Mouse (Mus musculus) right cerebral cortex, postnatal 36 days (tissue): ENCODE measurements at regions not wholly inside any gene's neighbourhood (a gene's known extent, or its start where the extent isn't known, plus 50 kb on each side); places are given as distances from the start of the nearest gene placed in this dataset.

Source experiments
- DNase-seq, 2 experiments: peaks; one replicate each; pipeline ENCODE4 v3.0.0; 2022; ENCODE audit warnings: low spot score in 2 of 2, mixed read lengths in 1 of 2

DNA sequence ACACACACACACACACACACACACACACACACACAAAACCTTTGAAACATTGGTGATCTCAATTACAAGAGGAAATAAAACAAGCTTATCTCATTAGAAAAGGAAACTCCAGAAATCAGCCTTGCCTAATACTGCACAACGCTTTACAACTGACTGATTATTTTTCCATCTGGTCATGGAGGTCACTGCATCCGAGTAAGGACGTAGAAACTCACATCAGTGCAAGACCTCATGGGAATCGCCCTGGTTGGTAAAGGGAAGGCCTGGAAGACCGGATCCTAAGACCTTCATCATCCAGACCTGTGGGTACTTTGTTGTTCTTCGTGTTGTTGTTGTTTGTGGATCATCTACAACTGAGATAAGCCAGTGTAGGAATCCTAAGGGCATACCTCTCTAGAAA, 77.8 kb upstream of the Sestd1 start:
- DNase-seq: no peak

DNA sequence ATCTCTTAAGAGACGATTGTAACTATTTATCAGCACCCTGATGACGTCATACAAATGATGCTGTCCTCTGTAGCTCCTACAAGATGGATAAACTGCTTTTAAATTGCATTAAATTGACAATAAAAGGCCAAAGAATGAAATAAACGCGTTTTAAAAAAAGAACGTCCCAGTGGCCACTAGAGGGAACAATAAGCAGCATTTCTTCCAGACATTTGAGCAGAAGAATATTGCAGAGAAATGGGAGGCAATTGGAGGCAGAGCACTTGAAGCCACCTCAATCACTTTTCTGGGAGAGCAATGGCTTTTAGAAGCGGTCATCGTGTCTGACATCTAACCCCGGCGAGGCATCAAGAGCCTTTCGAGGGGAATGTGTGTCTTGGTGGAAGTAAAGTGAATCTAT, 76.4 kb upstream of the Sestd1 start:
- no peak for DNase-seq

DNA sequence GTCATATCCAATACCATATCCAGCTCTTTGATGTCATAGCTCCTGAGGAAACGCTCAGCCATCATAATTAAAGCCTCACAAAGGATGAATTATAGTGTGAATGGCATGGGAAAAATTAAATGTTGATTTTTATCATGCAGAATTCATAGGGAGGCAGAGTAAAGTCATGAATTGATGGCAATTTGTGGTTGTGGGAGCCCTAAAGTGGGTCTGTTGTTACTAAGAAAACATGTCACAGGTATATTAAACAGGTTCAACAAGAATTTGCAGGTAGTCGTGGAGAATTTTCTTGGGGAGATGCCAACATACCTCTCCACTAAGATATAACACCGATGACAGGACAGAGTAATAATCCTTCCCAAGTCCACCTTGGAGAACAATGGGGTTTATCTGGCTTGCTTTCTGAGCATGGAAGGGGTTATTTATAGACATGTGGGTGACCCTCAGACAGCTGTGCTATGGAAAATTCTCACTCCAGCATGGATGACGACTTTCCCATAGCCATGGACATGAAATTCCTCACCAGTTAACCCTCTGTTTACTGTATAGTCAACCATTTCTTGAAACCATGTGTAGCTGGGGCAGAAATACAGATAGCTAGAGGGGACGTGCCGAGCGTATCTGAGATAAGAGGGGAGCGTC, 71.7 kb upstream of the Sestd1 start:
- no peak for DNase-seq

DNA sequence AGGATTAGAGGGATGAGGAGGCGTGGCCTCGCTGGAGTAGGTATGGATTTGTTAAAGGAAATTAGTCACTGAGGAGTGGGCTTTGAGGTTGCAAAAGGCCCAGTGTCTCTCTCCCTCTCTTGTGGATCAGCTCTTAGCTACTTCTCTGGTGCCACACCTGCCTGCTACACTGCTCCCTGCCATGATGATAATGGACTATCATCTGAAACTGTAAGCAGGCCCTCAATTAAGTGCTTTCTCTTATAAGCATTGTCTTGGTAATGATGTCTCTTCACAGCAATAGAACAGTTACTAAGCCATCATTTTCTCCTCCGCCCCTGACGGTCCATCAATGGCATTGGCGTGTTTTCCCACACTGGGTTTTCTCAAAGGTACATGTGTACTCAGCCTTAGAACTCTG, 66.6 kb upstream of the Sestd1 start:
- DNase-seq: no peak

DNA sequence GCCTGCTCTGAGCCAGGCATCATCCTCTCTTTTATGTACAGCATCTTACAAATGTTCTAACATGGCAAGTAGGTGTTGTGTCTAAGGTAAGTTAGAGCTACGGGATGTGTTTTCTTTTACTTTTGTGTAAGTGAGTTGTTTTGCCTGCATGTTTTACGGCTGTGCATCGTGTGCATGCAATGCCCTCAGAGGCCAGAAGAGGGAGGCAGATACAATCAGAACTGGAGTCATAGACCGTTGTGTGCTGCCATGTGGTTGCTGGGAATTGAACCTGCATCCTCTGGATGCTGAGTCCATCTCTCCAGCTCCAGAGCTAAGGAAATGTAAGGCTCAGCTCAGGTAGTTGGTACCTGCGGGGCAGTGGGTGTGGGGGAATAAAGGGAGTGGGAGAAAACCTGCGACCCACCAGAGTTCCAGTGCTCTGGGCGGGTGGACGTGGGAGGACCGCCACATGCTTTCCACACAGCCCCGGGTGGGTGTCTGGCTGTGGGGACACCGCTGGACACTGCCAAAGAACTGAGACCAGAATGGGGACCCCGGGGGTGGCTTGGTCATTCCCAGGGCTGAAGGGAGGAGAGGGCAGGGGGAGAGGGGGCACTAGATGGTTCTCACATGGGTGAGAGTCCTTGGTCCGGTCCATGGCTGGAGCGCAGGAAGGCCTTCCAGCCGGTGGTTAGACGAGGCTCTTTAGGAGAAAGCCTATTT, 63.5 kb upstream of the Sestd1 start:
- no peak for DNase-seq

DNA sequence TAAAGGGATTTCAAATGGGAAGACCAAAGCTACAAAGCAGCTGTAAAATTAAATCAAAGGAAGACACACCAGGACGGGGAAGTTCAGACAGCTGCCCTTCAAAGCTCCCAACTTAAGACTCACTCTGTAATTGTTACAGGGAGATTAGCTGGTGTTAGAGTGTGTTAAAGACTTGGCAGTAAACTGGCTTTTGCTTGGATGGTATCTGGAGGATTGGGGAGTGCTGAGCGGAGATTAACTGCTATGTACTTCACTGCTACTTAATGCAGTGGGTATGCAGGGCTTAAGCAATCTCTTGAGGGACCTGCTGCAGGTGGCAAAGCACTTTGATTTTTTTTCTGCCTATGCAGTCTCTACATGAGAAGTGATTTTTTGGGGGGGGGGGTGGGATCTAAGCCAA, 62.0 kb upstream of the Sestd1 start:
- no peak for DNase-seq

DNA sequence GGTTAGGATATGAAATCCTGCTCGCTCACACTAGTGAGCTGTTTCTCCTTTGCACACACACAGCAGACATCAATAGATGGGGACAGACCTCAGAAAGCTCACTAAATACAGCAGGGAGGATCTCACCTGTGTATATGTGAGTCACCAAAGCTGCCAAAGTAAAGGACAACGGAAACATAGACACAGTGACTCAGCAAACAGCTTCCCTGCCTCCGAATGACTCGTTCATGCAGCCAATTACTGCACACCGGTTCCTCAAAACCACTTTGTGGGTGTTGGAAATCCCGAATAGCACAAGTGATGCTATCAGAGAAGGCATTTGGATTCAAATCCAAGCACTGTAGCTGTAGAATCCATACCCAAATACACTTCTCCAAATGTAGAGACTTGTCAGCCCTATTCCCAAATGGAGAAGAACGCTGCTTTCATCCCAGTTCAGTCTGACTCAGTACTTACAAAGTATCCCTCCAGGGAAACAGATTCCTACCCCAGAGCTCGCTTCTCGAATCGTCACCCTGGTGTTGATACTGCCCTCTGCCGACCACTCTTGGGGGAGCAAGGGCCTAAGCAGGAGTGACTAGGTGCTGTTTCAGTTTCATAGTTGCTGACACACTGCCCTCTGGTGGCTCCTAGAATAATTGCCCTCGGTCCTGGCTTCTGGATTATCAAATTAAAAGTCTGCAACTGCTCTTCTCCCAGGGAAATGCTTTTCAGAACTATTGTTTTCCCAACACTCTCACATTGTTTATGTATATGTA, 61.4 kb upstream of the Sestd1 start:
- DNase-seq: peak; percentile 92

DNA sequence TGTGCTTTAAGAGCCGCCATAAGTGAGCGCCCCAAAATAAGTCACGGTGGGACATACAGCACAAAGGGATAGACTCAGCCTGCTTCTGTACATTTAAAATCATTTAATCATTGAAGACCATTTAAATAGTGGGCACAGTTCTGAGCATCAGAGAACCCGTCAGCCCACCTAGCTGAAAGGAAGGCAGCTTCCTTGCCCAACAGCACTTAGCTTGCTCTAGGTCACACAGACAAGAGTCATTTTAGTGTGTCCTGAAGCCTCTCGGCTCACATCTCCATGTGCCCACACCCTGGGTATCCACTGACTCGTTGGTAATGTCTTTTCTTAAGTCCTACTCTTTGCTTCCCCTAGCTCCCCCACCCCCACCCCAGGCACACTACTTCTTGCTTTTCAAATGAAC, 59.7 kb upstream of the Sestd1 start:
- no peak for DNase-seq

DNA sequence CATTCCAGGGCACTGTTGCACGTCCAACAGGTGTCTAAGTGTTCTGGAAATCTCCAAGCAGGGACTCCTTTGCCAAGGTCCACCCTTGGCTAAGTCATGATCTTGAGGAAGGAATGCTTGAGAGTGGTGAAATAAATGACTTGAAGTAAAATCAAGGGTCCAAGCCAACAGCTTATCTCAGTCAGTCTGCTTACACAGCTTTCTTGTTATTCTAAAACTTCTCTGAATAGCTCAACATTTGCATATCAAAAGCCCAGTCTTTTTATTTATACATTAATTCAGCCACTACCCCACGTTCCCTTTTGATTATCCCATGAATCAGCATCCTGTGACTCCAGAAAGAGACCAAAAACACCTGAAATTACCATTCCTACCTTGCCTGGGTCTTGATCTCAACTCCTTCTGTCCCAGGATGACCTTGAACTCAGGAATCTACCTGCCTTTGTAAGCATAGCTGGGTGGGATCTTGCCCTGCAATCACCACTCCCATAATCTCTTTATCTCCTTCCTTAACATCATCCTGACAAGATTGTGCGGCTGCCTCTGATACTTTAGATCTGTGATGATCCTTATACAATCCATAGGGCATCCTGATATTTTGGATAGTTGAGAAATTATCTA, 57.5 kb upstream of the Sestd1 start:
- no peak for DNase-seq

DNA sequence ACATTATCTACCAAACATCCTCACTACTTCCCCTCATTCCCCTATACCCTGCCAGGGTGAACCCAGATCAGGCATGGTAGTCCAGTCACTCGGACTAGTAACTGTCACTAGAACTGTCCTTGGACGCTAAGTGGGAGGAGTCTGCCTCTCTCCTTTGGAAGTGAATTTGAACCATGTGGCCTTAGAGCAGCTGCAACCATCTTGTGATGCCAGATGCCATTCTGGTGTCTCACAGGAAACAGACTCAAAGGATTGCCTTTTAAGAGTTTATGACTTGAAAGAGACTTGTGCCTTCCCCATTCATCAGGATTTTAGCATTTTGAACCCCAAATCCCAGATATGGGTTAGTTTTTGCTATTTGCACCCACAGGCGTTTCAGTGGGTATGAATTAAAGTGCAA, 56.9 kb upstream of the Sestd1 start:
- DNase-seq: no peak

DNA sequence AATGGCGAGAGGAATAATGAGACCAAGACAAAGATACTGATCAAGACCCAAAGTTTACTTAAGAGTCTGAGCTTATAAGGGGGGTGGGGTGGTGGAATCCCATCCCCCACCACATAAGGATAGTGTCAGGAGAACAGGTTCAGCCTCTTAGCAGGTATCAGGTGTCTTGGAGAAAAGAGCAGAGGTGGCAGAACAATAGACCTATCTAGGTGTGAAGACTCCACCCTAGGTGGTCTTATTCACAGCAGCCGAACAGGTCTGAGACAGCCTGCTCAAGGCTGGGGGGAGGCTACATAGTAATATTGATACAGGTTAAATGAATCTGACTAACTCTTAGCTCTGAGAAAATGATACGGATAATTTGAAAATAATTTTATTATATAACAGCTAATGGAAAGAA, 56.4 kb upstream of the Sestd1 start:
- no peak for DNase-seq

DNA sequence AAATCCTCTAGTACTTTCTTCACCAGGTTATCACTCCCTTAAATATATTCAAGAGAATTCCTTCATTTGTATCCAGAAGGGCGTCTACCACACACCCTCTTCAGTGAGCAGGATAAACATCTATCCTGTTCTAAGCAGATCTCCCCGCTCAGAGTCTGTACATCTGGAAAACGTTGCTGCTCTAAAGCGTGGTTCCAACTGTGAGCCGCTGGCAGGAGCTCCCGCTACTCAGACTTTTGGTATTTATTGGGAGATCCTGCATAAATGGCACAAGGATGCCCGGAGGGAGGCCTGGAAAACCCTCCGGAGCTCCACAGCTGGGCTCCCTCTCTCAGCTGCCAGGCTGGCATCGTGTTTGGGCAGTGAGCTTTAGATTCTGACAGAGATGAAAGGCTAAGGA, 54.3 kb upstream of the Sestd1 start:
- no peak for DNase-seq

DNA sequence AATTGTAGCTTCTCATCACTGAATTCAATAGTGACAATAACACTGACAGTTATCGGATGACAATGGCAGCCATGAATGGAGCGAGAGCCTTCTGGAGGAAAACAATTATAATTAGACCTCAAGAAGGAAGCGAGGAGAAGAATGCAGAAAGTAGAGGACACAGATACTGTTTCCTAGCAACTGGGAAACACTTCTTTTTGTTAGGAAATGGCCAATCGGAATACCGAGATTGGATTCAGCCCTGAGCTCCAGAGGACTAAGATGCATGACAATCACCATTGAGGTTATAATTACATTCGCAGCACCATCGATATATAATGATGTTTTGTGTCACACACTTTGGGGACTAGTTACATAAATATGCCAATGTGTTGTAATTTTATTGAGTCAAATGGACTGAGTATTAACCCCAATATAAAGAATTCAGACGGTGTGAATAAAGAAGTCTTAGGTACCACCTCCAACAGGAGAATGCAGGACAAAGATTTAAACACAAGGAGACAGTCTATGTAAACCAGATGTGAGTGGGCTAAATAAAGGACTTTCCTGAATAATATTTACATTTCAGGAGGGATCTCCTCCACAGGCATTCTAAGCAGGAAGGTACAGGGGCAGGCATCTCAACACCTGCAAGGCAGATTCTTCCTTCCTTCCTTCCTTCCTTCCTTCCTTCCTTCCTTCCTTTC, 53.1 kb upstream of the Sestd1 start:
- DNase-seq: no peak
